Mouse (Mus musculus): ENCODE data around the gene Uqcrq. TPM values are rescaled to one million over a fixed set of nuclear protein-coding genes. Genes with fewer than 3 reads are reported as not detected.

Uqcrq gene
- polyA plus RNA-seq (2012; rRNA removed): 505 and 545 TPM in 2 replicates

GRCm38 (mm10) chr11:53430670-53431346 is at the start of gene Uqcrq, which contains the start of gene Gdf9:
Gene Uqcrq, minus strand, starts transcription at chr11:53430831.
Gene Gdf9, plus strand, starts transcription at chr11:53431023.

DNA sequence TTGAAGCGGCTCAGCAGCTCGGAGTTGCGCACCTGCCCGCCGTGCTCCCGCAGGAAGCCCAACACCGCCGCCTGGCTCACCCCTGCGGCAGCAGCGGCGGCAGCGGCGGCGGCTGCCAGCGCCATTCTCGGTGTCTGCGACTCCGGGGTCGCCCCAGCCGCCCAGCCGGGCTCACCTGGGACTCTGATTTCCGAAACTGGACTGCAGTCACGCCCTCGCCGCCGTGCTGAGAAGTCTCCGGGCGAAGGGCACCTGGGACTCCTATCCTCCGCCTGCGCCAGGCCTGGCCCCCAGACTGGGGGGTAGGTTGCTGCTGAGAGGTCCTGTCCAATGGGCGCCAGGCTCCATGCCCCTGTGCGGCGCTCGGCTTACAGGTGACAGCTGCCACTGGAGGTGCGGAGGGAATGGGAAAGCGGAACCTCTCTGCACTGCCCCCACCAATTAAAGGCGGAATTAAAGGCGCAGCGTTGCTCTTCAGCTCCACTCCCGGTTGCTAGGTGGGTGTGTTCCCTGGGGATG is 49.2 kb upstream of the Uqcrq start, which contains the start of the genes Gm9945 and Sowaha:
Gm9945 (plus strand) TSS at position 384 of the 519 bp plus-strand sequence.
Sowaha (minus strand) TSS at position 492 of the 519 bp plus-strand sequence.

GRCm38 (mm10) chr11:53469968-53470695 is 39.5 kb upstream of the Uqcrq start, which contains the start of gene Gm9837:
Gene Gm9837, minus strand, starts transcription at chr11:53470479.

GRCm38 (mm10) chr11:53456474-53457371 is 26.1 kb upstream of the Uqcrq start, which contains the start of the genes Gm10447 and Shroom1:
Gene Gm10447, minus strand, starts transcription at chr11:53457110.
Gene Shroom1, plus strand, starts transcription at chr11:53457205.

DNA sequence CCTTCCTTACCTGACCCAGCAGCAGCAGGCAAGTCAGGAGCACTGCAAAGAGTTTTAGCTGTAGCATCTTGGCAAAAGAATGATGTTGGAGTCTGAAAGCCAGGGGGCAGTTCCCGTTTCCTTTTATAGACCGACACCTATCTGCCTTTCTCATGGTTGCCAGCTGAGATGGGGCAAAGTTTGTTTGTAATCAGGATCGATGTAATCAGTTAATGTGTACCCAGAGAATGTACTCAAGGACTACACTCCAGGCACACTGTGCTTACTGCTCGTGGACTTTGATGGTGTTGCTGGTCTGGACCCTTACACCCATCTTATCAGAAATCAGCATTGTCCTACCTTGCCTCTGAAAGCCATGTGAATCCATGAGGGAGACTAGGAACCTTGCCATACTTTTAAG is 7.6 kb downstream of the Uqcrq start, which contains the start of gene Leap2:
Leap2 (minus strand) TSS at position 135 of the 400 bp plus-strand sequence.

Other genes with a start within 250 kb of the Uqcrq start
- gene Hspa4, start 130.4 kb downstream of the Uqcrq start, polyA plus RNA-seq (2012; rRNA removed): 44.7 and 64.8 TPM in 2 replicates
- gene Zcchc10, start 106.2 kb downstream of the Uqcrq start, polyA plus RNA-seq (2012; rRNA removed): 7.2 and 8.0 TPM in 2 replicates
- 17.8 and 19.3 TPM in 2 replicates for gene Aff4, start 80.0 kb downstream of the Uqcrq start, polyA plus RNA-seq (2012; rRNA removed)
- gene Leap2, start 7.7 kb downstream of the Uqcrq start, polyA plus RNA-seq (2012; rRNA removed): not detected in 2 replicates
- gene Gdf9, start 192 bp upstream of the Uqcrq start, polyA plus RNA-seq (2012; rRNA removed): 88.1 and 116 TPM in 2 replicates
- 0.35 and 0.66 TPM in 2 replicates for gene Gm10447, start 26.3 kb upstream of the Uqcrq start, polyA plus RNA-seq (2012; rRNA removed)
- gene Shroom1, start 26.4 kb upstream of the Uqcrq start, polyA plus RNA-seq (2012; rRNA removed): 6.0 and 7.2 TPM in 2 replicates
- not detected in 2 replicates for gene Gm9837, start 39.6 kb upstream of the Uqcrq start, polyA plus RNA-seq (2012; rRNA removed)
- not detected in 2 replicates for gene Gm9945, start 49.3 kb upstream of the Uqcrq start, polyA plus RNA-seq (2012; rRNA removed)
- 1.5 and 1.8 TPM in 2 replicates for gene Sowaha, start 49.4 kb upstream of the Uqcrq start, polyA plus RNA-seq (2012; rRNA removed)
- gene Sept8, start 88.4 kb upstream of the Uqcrq start, polyA plus RNA-seq (2012; rRNA removed): 33.7 and 34.6 TPM in 2 replicates
- gene Kif3a, start 136.5 kb upstream of the Uqcrq start, polyA plus RNA-seq (2012; rRNA removed): 6.0 and 10.9 TPM in 2 replicates
- not detected in 2 replicates for gene Il4, start 187.8 kb upstream of the Uqcrq start, polyA plus RNA-seq (2012; rRNA removed)
- gene Il13, start 203.9 kb upstream of the Uqcrq start, polyA plus RNA-seq (2012; rRNA removed): not detected in 2 replicates